Mouse (Mus musculus): Measurements from ENCODE around the gene Polr2f.

DNA sequence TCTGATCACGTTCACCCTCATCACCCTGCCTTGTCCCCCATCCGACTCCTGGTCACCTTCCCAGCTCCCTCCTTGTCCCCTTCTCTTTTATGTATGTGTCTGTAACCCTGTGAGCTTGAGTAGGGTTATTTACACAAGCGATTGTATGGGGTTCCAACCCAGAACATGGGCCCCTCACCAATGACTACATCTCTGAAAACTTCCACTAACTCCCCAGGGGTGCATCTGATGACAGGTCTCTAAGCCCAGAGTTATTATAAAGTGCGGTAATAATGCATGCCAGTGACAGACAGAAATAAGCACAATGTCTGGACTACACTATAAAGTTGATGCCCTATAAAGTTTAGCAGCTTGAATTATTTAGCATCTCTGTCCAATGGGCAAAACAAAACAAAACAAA, 40.4 kb upstream of the Polr2f start:
- TF ChIP-seq CTCF (IDR thresholded peaks at IDR 0.05; ENCODE audit: extremely low read depth, insufficient read depth, low read length) = no peak
- no peak for TF ChIP-seq POLR2A (IDR thresholded peaks at IDR 0.05; ENCODE audit: extremely low read depth, insufficient read depth, low read length)

All from cortical plate, adult 2 months (tissue).